Mouse (Mus musculus) megakaryocyte, embryonic 14.5 days (primary cell): ENCODE measurements around the gene Ado.

Source experiments
- FLI1 ChIP-seq: IDR thresholded peaks from 2 replicates; pipeline ENCODE4 v1.6.1; 2012; ENCODE audit warnings: low read length, inconsistent platforms, mixed read lengths
- GATA1 ChIP-seq: IDR thresholded peaks from 3 replicates; pipeline ENCODE4 v1.6.1; 2012; ENCODE audit warnings: mixed read lengths, low read length, inconsistent platforms, borderline replicate concordance

DNA sequence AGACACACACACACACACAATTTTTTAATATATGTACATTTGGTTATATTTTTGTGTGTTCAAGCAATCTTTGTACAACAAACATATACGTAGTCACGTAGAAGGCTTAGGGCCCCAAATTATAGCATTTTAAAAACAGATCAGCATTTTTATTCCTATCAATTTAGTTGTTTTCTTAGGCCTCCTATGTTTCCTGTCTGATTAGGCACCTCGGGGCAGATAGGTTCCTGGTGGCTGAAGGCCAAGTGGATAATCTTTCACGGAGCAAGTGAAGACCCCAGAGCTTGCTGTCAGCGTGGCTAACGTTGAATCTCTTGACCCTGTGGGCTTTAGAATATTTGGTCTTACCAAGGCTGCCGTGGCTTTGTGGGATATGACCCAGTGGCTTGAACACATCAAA, 20.8 kb upstream of the Ado start:
- TF ChIP-seq FLI1 (no peak), GATA1 (no peak)
